Mouse (Mus musculus) MEL (cell line): ENCODE data around the gene Psap. TPM values are rescaled to one million over a fixed set of nuclear protein-coding genes. Genes with fewer than 3 reads are reported as not detected.

Experiments
- DNase-seq: peaks from one replicate; pipeline ENCODE4 v3.0.0; 2011; ENCODE audit warnings: low read depth, low spot score
- H3K27ac ChIP-seq: 2 replicates; pipeline ENCODE4 v1.5.1; 2012; ENCODE audit warnings: low read depth, mild to moderate bottlenecking, control low read depth, low read length, moderate library complexity; ENCODE audit not compliant: control insufficient read depth
- H3K27me3 ChIP-seq, 2 experiments: fragments of 150-350 bp in 1 of 2; sonication (generic) in 1 of 2; 2 replicates each; pipeline ENCODE4 v1.6.1; 2012; ENCODE audit warnings: low read length in 2 of 2, mild to moderate bottlenecking in 2 of 2, improper control_type of control experiment in 1 of 2, moderate library complexity in 1 of 2; ENCODE audit not compliant: insufficient read depth in 2 of 2, control insufficient read depth in 1 of 2
- H3K36me3 ChIP-seq, 2 experiments: 2 replicates each; pipeline ENCODE4 v1.6.1; 2012 to 2014; ENCODE audit warnings: low read length in 2 of 2, improper control_type of control experiment in 1 of 2, inconsistent platforms in 1 of 2, mild to moderate bottlenecking in 1 of 2; ENCODE audit not compliant: insufficient read depth in 2 of 2, control insufficient read depth in 1 of 2
- H3K4me1 ChIP-seq, 2 experiments: fragments of 150-350 bp in 1 of 2; sonication (generic) in 1 of 2; 2 replicates each; pipeline ENCODE4 v1.6.1; 2012; ENCODE audit warnings: low read length in 2 of 2, improper control_type of control experiment in 1 of 2, mild to moderate bottlenecking in 1 of 2; ENCODE audit not compliant: insufficient read depth in 2 of 2, control insufficient read depth in 1 of 2
- H3K4me3 ChIP-seq, 2 experiments: fragments of 150-350 bp in 1 of 2; sonication (generic) in 1 of 2; 2 replicates each; pipeline ENCODE4 v1.5.1; 2012; ENCODE audit warnings: low read depth in 2 of 2, low read length in 2 of 2, mild to moderate bottlenecking in 2 of 2, moderate library complexity in 2 of 2, control low read depth in 1 of 2, improper control_type of control experiment in 1 of 2; ENCODE audit not compliant: control insufficient read depth in 1 of 2, insufficient read depth in 1 of 2
- H3K79me2 ChIP-seq: 2 replicates; pipeline ENCODE4 v1.6.1; 2012; ENCODE audit warnings: mild to moderate bottlenecking, low read length, moderate library complexity; ENCODE audit not compliant: control insufficient read depth, poor library complexity, insufficient read depth
- H3K9ac ChIP-seq: 2 replicates; pipeline ENCODE4 v1.6.1; 2012; ENCODE audit warnings: low read depth, mild to moderate bottlenecking, control low read depth, low read length, moderate library complexity; ENCODE audit not compliant: control insufficient read depth, poor library complexity, severe bottlenecking
- H3K9me3 ChIP-seq: fragments of 150-350 bp; sonication (generic); replicated peaks from 2 replicates; pipeline ENCODE4 v1.6.1; 2012; ENCODE audit warnings: mild to moderate bottlenecking, low read length, improper control_type of control experiment, moderate library complexity; ENCODE audit not compliant: insufficient read depth
- BHLHE40 ChIP-seq: IDR thresholded peaks from 2 replicates; pipeline ENCODE4 v1.6.1; 2012; ENCODE audit warnings: low read depth, mild to moderate bottlenecking, inconsistent platforms, low read length, improper control_type of control experiment, borderline replicate concordance
- CHD1 ChIP-seq: IDR thresholded peaks from 2 replicates; pipeline ENCODE4 v1.6.1; 2012; ENCODE audit warnings: low read depth, mild to moderate bottlenecking, inconsistent platforms, low read length, improper control_type of control experiment
- CTCF ChIP-seq, 3 experiments: IDR thresholded peaks in 2 of 3; conservative IDR thresholded peaks in 1 of 3; 2 replicates each; pipeline ENCODE4 v1.5.1; 2011 to 2012; ENCODE audit warnings: low read length in 3 of 3, low read depth in 2 of 3, mild to moderate bottlenecking in 2 of 3, improper control_type of control experiment in 1 of 3, inconsistent platforms in 1 of 3, mixed read lengths in 1 of 3, moderate library complexity in 1 of 3; ENCODE audit not compliant: control insufficient read depth in 1 of 3, insufficient read depth in 1 of 3, poor library complexity in 1 of 3, severe bottlenecking in 1 of 3
- GABPA ChIP-seq: IDR thresholded peaks from 2 replicates; pipeline ENCODE4 v1.6.1; 2012; ENCODE audit warnings: low read depth, mild to moderate bottlenecking, inconsistent platforms, low read length, improper control_type of control experiment, moderate library complexity
- GATA1 ChIP-seq: IDR thresholded peaks from 2 replicates; pipeline ENCODE4 v1.6.1; 2011; ENCODE audit warnings: low read depth, low read length, improper control_type of control experiment
- JUND ChIP-seq: IDR thresholded peaks from 2 replicates; pipeline ENCODE4 v1.6.1; 2011; ENCODE audit warnings: low read depth, mild to moderate bottlenecking, improper control_type of control experiment, low read length
- KAT2A ChIP-seq: conservative IDR thresholded peaks from 2 replicates; pipeline ENCODE4 v1.6.1; 2012; ENCODE audit warnings: low read depth, low read length, improper control_type of control experiment, inconsistent platforms
- MAFK ChIP-seq: IDR thresholded peaks from 2 replicates; pipeline ENCODE4 v1.6.1; 2011; ENCODE audit warnings: low read depth, mild to moderate bottlenecking, low read length, improper control_type of control experiment, borderline replicate concordance
- MAX ChIP-seq: IDR thresholded peaks from 2 replicates; pipeline ENCODE4 v1.6.1; 2011; ENCODE audit warnings: low read length, improper control_type of control experiment
- MEF2A ChIP-seq: IDR thresholded peaks from 2 replicates; pipeline ENCODE4 v1.6.1; 2014; ENCODE audit warnings: low read depth, mild to moderate bottlenecking, inconsistent platforms, low read length, improper control_type of control experiment; ENCODE audit not compliant: poor library complexity, insufficient replicate concordance, severe bottlenecking; ENCODE audit errors: extremely low read depth
- MYB ChIP-seq: IDR thresholded peaks from 2 replicates; pipeline ENCODE4 v1.6.1; 2011; ENCODE audit warnings: mild to moderate bottlenecking, low read depth, low read length, improper control_type of control experiment
- NELFE ChIP-seq: IDR thresholded peaks from 2 replicates; pipeline ENCODE4 v1.6.1; 2011; ENCODE audit warnings: low read depth, low read length, improper control_type of control experiment
- NRF1 ChIP-seq: IDR thresholded peaks from 2 replicates; pipeline ENCODE4 v1.6.1; 2014; ENCODE audit warnings: low read depth, mild to moderate bottlenecking, inconsistent platforms, low read length, improper control_type of control experiment, moderate library complexity; ENCODE audit not compliant: poor library complexity, insufficient read depth, severe bottlenecking
- POLR2A ChIP-seq, 2 experiments: IDR thresholded peaks; 2 replicates each; pipeline ENCODE4 v1.6.1; 2011 to 2012; ENCODE audit warnings: low read length in 2 of 2, mild to moderate bottlenecking in 2 of 2, control low read depth in 1 of 2, improper control_type of control experiment in 1 of 2, low read depth in 1 of 2, moderate library complexity in 1 of 2; ENCODE audit not compliant: control insufficient read depth in 1 of 2, insufficient read depth in 1 of 2, poor library complexity in 1 of 2
- POLR2AphosphoS2 ChIP-seq: IDR thresholded peaks from 2 replicates; pipeline ENCODE4 v1.6.1; 2011; ENCODE audit warnings: low read length, improper control_type of control experiment
- POLR2AphosphoS5 ChIP-seq: IDR thresholded peaks from 2 replicates; pipeline ENCODE4 v1.6.1; 2012; ENCODE audit warnings: low read depth, borderline replicate concordance, mild to moderate bottlenecking, inconsistent platforms, low read length, moderate library complexity, mixed read lengths
- RAD21 ChIP-seq: IDR thresholded peaks from 2 replicates; pipeline ENCODE4 v1.6.1; 2011; ENCODE audit warnings: mild to moderate bottlenecking, low read depth, low read length, improper control_type of control experiment
- SIN3A ChIP-seq: IDR thresholded peaks from 2 replicates; pipeline ENCODE4 v1.6.1; 2012; ENCODE audit warnings: low read length, improper control_type of control experiment, inconsistent platforms
- TCF12 ChIP-seq: IDR thresholded peaks from 2 replicates; pipeline ENCODE4 v1.6.1; 2014; ENCODE audit warnings: low read depth, mild to moderate bottlenecking, inconsistent platforms, low read length, improper control_type of control experiment, moderate library complexity
- USF1 ChIP-seq: IDR thresholded peaks from 2 replicates; pipeline ENCODE4 v1.6.1; 2014; ENCODE audit warnings: low read depth, mild to moderate bottlenecking, inconsistent platforms, low read length, improper control_type of control experiment, moderate library complexity
- ZC3H11A ChIP-seq: IDR thresholded peaks from 2 replicates; pipeline ENCODE4 v1.6.1; 2012; ENCODE audit warnings: low read depth, mild to moderate bottlenecking, inconsistent platforms, low read length, improper control_type of control experiment
- ZKSCAN1 ChIP-seq: IDR thresholded peaks from 2 replicates; pipeline ENCODE4 v1.6.1; 2012; ENCODE audit warnings: low read depth, mild to moderate bottlenecking, inconsistent platforms, low read length, improper control_type of control experiment, moderate library complexity
- ZMIZ1 ChIP-seq: IDR thresholded peaks from 2 replicates; pipeline ENCODE4 v1.6.1; 2012; ENCODE audit warnings: low read depth, mild to moderate bottlenecking, inconsistent platforms, low read length, improper control_type of control experiment, moderate library complexity
- ZNF384 ChIP-seq: IDR thresholded peaks from 2 replicates; pipeline ENCODE4 v1.6.1; 2012; ENCODE audit warnings: low read depth, mild to moderate bottlenecking, inconsistent platforms, low read length, improper control_type of control experiment
- polyA plus RNA-seq, 2 experiments: library from polyadenylated mRNA; stranded (reverse) in 1 of 2; unstranded in 1 of 2; fragments of >175 nt in 1 of 2; fragments of >200 nt in 1 of 2; gene quantifications; 2 replicates each; pipeline versions ENCODE4 v1.2.1 to v1.2.4; 2012; ENCODE audit warnings: low replicate concordance in 2 of 2, low read depth in 1 of 2; ENCODE audit not compliant: insufficient read length in 2 of 2, insufficient read depth in 1 of 2, missing spikeins in 1 of 2
- total RNA-seq: library from RNA; depleted of rRNA; stranded (reverse); fragments of 300-350 nt; gene quantifications from 2 replicates; pipeline ENCODE4 v1.2.3, GENCODE M21; 2012

Gene Psap
- total and polyA plus RNA-seq, 3 experiments, result 56.8 to 153 (median 106) TPM

- TF ChIP-seq GATA1, result 0 out of 2 replicates have a peak, but pooled peaks have one; percentile 39
- TF ChIP-seq POLR2AphosphoS5, result no peak
- no peak for TF ChIP-seq USF1
- TF ChIP-seq ZMIZ1, result no peak
- TF ChIP-seq NELFE, result no peak
- TF ChIP-seq POLR2A (IDR thresholded peaks at IDR 0.05; ENCODE audit: control insufficient read depth in 1 of 2, insufficient read depth in 1 of 2, low read depth in 1 of 2, low read length in 2 of 2, poor library complexity in 1 of 2), result no peak
- TF ChIP-seq TCF12, result no peak
- no peak for TF ChIP-seq MEF2A
- no peak; the same call in 1 of the 2 replicates for TF ChIP-seq NRF1
- peak; percentile 89 for TF ChIP-seq ZC3H11A
- TF ChIP-seq CTCF (IDR thresholded peaks at IDR 0.05 in 2 of 3, conservative IDR thresholded peaks at IDR 0.05 in 1 of 3; ENCODE audit: control insufficient read depth in 1 of 3, insufficient read depth in 1 of 3, low read depth in 2 of 3, low read length in 3 of 3, poor library complexity in 1 of 3, severe bottlenecking in 1 of 3), result peak; percentile 78 to 97 (median 84)
- TF ChIP-seq MYB, result no peak
- no peak for TF ChIP-seq BHLHE40
- no peak for TF ChIP-seq POLR2AphosphoS2
- TF ChIP-seq CHD1, result no peak
- no peak for TF ChIP-seq GABPA
- no peak for TF ChIP-seq KAT2A
- peak; percentile 99 for TF ChIP-seq RAD21
- no peak for TF ChIP-seq ZKSCAN1
- no peak for TF ChIP-seq MAX
- no peak for TF ChIP-seq ZNF384
- no peak for TF ChIP-seq SIN3A
Observed at GRCm38 (mm10) chr10:60304854-60305628, 27.6 kb downstream of the Psap start (continued).

GRCm38 (mm10) chr10:60310629-60311028 is 33.2 kb downstream of the Psap start:
- Histone ChIP-seq H3K4me1 (no peaks in the 10 kb centered on the region), H3K9ac (no peak overlapping the region), H3K36me3 (no peaks in the 10 kb centered on the region), H3K4me3 (no peak overlapping the region), H3K27me3 (no peaks in the 10 kb centered on the region), H3K9me3 (no peaks in the 10 kb centered on the region), H3K27ac (no peak overlapping the region), H3K79me2 (no peaks in the 10 kb centered on the region)
- no peak for DNase-seq
- TF ChIP-seq TCF12, result no peak
- no peak for TF ChIP-seq JUND
- TF ChIP-seq MAFK, result no peak
- TF ChIP-seq ZC3H11A, result no peak
- TF ChIP-seq NRF1, result no peak
